Mouse (Mus musculus) cerebellum, postnatal 4 days (tissue): ENCODE measurements around the gene Gm42688.
A peak's percentile ranks its signal among the peaks of the same experiment; 100 is the strongest.
"Not testable (repeated sequence)": the region's sequence is repeated elsewhere in the genome, so short reads cannot be mapped to it uniquely, and the experiment has no call there.

ENCODE experiments used
- DNase-seq, 2 experiments: peaks; one replicate each; pipeline ENCODE4 v3.0.0; 2022; ENCODE audit warnings: low spot score in 2 of 2, mixed read lengths in 1 of 2

Gene Gm42688

GRCm38 (mm10) chr6:83140044-83140443 is 38.6 kb downstream of the Gm42688 start:
- DNase-seq, result no peak

- no peak for DNase-seq
These were observed 40.2 kb downstream of the Gm42688 start for GRCm38 (mm10) chr6:83141636-83142035.

GRCm38 (mm10) chr6:83142211-83142731 is 40.9 kb downstream of the Gm42688 start:
- no peak for DNase-seq

- no peak for DNase-seq
These were observed 41.5 kb downstream of the Gm42688 start for GRCm38 (mm10) chr6:83142886-83143285.

- DNase-seq, result no peak
These were observed 43.8 kb downstream of the Gm42688 start for GRCm38 (mm10) chr6:83145209-83145608.

- DNase-seq, result no peak
These were observed 44.4 kb downstream of the Gm42688 start for GRCm38 (mm10) chr6:83145805-83146204.

- no peak for DNase-seq
These were observed 45.9 kb downstream of the Gm42688 start for GRCm38 (mm10) chr6:83147280-83147679.

GRCm38 (mm10) chr6:83151721-83152120 is 50.3 kb downstream of the Gm42688 start:
- no peak for DNase-seq

GRCm38 (mm10) chr6:83153038-83153437 is 51.6 kb downstream of the Gm42688 start:
- DNase-seq, result no peak

GRCm38 (mm10) chr6:83153485-83153884 is 52.1 kb downstream of the Gm42688 start:
- no peak for DNase-seq

- peak in 1 of 2 experiments; percentile 35 for DNase-seq
These were observed 54.3 kb downstream of the Gm42688 start for GRCm38 (mm10) chr6:83155552-83156238.

- DNase-seq, result peak; percentile 61 to 79
These were observed 54.9 kb downstream of the Gm42688 start, which contains the start of the genes Wdr54 and 1700003E16Rik for GRCm38 (mm10) chr6:83156259-83156684. Gene Wdr54, minus strand, starts transcription at chr6:83156397. Gene 1700003E16Rik, plus strand, starts transcription at chr6:83156404.

GRCm38 (mm10) chr6:83159456-83159855 is 58.0 kb downstream of the Gm42688 start:
- DNase-seq, result not testable (repeated sequence)
